Mouse (Mus musculus): Measurements from ENCODE around the gene Dbnl. TPM values are rescaled to one million over a fixed set of nuclear protein-coding genes. Genes with fewer than 3 reads are reported as not detected.

Dbnl gene
- polyA plus RNA-seq (2012; rRNA removed) = 49.6 and 52.5 TPM in 2 replicates

DNA sequence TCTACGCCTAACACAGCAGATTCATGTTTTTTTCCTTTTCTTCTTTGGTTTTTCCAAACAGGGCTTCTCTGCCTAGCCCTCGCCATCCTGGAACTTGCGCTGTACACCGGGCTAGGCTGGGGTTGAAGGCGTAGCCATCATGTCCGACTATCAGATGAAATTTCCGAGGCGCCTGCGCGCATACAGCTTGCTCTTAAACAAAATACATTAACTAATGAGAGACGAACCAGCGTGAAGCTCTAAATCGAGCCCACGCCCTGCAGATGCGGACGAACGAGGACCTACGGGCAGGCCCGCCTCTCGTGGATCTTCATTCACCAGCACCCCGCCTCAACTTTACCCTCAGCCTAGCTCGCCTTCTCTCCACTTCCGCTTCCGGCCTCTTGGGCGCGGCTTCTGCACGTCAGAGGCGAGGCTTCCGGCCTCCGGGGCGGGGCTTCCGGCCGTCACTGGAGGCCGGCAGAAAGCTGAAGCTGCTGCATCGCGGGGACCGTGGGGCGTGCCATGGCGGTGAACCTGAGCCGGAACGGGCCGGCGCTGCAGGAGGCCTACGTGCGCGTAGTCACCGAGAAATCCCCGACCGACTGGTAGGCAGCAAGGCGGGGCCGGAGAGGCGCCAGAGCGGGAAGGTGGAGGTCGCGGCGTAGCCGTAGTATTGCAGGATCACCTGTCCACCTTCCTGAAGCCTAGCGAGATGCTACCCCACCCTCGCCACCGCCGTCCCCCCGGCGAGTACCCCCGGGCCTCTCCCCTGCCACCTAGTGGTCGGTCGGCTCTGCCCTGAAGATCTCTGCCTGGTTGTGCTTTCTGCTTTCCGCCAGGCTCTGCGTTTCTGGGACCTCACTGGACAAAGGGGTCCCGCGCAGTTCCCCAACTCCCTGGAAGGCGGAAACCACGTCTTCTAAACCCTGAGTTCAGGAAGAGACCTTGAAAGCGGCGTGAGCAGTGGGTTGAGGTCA, at the start of gene Dbnl:
Gene Dbnl (plus strand): TSS at position 433 of the 959 bp plus-strand sequence.
- no peaks in the 10 kb centered on the region for H3K36me3 ChIP-seq (ENCODE audit: control insufficient read depth, insufficient read depth, low read length)
- peak; percentile 98 for DNase-seq
- WGBS = under 1% methylated on average over 74 of the region's 74 CpGs
- TF ChIP-seq POLR2A (IDR thresholded peaks at IDR 0.05; ENCODE audit: low read depth, low read length) (peak; percentile 88), CTCF (conservative IDR thresholded peaks at IDR 0.05; ENCODE audit: insufficient read depth, insufficient read length, low read depth, low read length) (peak; percentile 61)
- H3K4me3 ChIP-seq (ENCODE audit: insufficient read depth, low read depth, low read length) = peak within 1 kb of the TSS; percentile 82
- no peaks in the 10 kb centered on the region for H3K27me3 ChIP-seq (replicated peaks; ENCODE audit: control insufficient read depth, insufficient read depth, low read length)
- H3K4me1 ChIP-seq (ENCODE audit: control insufficient read depth, insufficient read depth, low read length) = peaks cover 5% of the 10 kb centered on the region
- H3K27ac ChIP-seq (ENCODE audit: insufficient read depth, low read depth, low read length) = peak within 1 kb of the TSS; percentile 79

DNA sequence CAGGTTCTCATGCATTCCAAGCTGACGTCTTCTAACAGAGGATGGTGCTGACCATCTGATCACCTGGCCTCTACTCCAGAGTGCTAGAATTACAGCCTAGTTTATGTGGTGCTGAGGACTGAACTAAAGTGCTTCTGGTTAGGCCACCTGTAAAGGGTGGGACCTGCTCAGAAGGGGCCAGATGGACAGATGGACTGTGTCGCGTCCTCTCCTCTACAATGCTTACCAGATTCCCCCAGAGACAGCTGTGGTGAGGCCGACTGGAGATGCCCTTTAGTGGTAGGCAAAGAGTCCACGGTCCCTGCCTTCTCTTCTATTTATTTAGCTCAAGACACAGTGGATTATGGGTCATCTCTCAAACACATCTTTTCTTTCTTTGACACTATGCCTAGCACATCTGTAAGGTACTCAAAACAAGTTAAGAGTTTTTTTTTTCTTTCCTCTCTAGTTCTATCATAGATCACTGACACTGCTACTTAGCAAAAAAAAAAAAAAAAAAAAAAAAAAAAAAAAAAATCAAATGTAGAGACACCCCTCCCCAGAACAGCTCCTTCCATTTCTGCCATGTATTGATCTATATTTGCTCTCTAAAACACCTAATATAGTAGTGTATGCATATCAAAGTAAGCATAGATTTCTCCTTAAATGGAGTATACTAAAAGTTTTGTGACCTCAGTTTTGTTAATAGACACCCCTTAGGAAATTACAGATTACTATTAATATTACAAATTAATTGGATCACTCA, 49.2 kb upstream of the Dbnl start:
- H3K4me3 ChIP-seq (ENCODE audit: insufficient read depth, low read depth, low read length) = no peak overlapping the region
- WGBS = 50% methylated on average over 5 of the region's 5 CpGs
- TF ChIP-seq POLR2A (IDR thresholded peaks at IDR 0.05; ENCODE audit: low read depth, low read length) = no peak
- no peak for TF ChIP-seq CTCF (conservative IDR thresholded peaks at IDR 0.05; ENCODE audit: insufficient read depth, insufficient read length, low read depth, low read length)
- DNase-seq = no peak
- H3K36me3 ChIP-seq (ENCODE audit: control insufficient read depth, insufficient read depth, low read length) = no peaks in the 10 kb centered on the region
- H3K27me3 ChIP-seq (replicated peaks; ENCODE audit: control insufficient read depth, insufficient read depth, low read length) = no peaks in the 10 kb centered on the region
- H3K4me1 ChIP-seq (ENCODE audit: control insufficient read depth, insufficient read depth, low read length) = peaks cover 17% of the 10 kb centered on the region
- H3K27ac ChIP-seq (ENCODE audit: insufficient read depth, low read depth, low read length) = no peak overlapping the region; the same call in 1 of the 2 replicates

DNA sequence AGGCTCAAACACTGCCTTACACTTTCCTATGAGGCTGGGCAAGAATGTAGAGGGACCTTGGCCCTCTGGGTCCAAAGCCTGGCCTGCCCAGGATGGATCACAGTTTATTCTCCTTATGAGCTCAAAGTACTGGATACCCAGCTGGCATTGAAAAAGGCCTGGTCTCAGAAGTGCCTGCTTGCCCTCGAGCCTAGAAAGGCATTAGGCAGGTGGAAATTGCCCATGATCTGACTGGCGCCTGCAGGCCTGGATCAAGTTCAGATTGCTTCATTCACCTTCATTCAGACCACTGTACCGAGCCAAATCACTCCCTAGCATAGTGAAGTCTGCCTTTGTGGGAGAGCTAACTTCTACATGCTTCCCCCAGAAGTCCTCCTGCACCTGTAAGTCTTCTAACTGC, 48.4 kb upstream of the Dbnl start:
- peak overlapping the region; percentile 85 for H3K27ac ChIP-seq (ENCODE audit: insufficient read depth, low read depth, low read length)
- H3K4me1 ChIP-seq (ENCODE audit: control insufficient read depth, insufficient read depth, low read length) = peaks cover 9% of the 10 kb centered on the region
- H3K4me3 ChIP-seq (ENCODE audit: insufficient read depth, low read depth, low read length) = peak overlapping the region; percentile 34
- H3K27me3 ChIP-seq (replicated peaks; ENCODE audit: control insufficient read depth, insufficient read depth, low read length) = no peaks in the 10 kb centered on the region
- no peaks in the 10 kb centered on the region for H3K36me3 ChIP-seq (ENCODE audit: control insufficient read depth, insufficient read depth, low read length)
- DNase-seq = peak; percentile 89
- TF ChIP-seq POLR2A (IDR thresholded peaks at IDR 0.05; ENCODE audit: low read depth, low read length) (no peak), CTCF (conservative IDR thresholded peaks at IDR 0.05; ENCODE audit: insufficient read depth, insufficient read length, low read depth, low read length) (no peak)
- 30% methylated on average over 3 of the region's 3 CpGs for WGBS

DNA sequence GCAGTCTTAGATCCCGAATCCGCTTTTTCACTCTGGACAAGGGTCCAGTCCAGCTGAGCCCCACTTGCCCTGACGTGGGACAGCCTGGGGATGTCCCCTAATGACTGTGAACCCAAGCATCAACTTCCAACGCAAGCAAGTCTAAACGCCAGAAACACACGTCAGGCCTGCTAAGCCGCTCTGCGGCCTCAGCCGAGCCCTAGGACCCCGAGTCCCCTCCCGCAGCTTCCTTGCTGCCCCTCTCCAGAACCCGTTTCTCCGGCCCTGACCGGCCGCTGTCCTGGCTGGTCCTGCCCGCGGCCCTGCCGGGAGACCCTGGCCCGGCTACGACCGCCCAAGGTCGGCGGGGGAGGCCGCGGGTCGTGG, 47.7 kb upstream of the Dbnl start:
- H3K36me3 ChIP-seq (ENCODE audit: control insufficient read depth, insufficient read depth, low read length) = no peaks in the 10 kb centered on the region
- H3K27me3 ChIP-seq (replicated peaks; ENCODE audit: control insufficient read depth, insufficient read depth, low read length) = no peaks in the 10 kb centered on the region
- under 1% methylated on average over 26 of the region's 26 CpGs for WGBS
- no peak for TF ChIP-seq POLR2A (IDR thresholded peaks at IDR 0.05; ENCODE audit: low read depth, low read length)
- no peak for TF ChIP-seq CTCF (conservative IDR thresholded peaks at IDR 0.05; ENCODE audit: insufficient read depth, insufficient read length, low read depth, low read length)
- no peak for DNase-seq
- H3K27ac ChIP-seq (ENCODE audit: insufficient read depth, low read depth, low read length) = peak overlapping the region; percentile 32
- H3K4me3 ChIP-seq (ENCODE audit: insufficient read depth, low read depth, low read length) = peak overlapping the region; percentile 54
- peaks cover 7% of the 10 kb centered on the region for H3K4me1 ChIP-seq (ENCODE audit: control insufficient read depth, insufficient read depth, low read length)

DNA sequence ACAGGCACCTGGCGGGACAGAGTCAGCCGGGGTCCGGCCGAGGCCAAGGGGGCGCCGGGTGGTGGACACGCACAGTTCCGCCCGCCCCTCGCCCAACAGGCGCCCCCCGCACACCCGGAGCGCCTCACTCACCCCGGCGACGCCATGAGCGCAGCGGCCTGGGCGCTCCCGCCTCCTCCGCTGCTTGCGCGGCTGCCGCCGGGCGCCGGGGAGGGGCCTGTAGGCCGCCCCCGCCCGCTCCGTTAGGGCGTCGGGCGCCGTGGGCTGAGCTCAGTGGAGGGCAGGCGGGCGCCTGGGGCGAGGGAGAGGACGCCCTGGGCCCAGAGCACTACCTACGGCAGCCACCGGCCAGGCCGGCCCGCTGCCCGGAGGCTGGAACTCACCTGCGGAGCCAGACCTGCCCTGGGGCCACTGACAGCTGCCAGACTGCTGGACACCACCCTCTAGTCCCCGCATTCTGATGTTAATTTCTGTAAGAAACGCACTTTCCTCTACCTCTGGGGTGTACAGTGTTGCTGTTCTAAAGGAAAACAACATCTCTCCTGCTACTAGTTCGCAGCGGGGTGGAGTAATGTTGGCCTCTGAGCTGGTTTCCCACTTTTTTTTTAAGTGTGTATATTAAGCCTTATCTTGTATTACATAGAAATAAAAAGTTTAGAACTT, 47.2 kb upstream of the Dbnl start:
- Histone ChIP-seq H3K27ac (ENCODE audit: insufficient read depth, low read depth, low read length) (peak overlapping the region; percentile 94), H3K27me3 (replicated peaks; ENCODE audit: control insufficient read depth, insufficient read depth, low read length) (no peaks in the 10 kb centered on the region), H3K4me1 (ENCODE audit: control insufficient read depth, insufficient read depth, low read length) (peaks cover 7% of the 10 kb centered on the region), H3K4me3 (ENCODE audit: insufficient read depth, low read depth, low read length) (peak overlapping the region; percentile 54), H3K36me3 (ENCODE audit: control insufficient read depth, insufficient read depth, low read length) (no peaks in the 10 kb centered on the region)
- WGBS = under 1% methylated on average over 45 of the region's 50 CpGs
- TF ChIP-seq POLR2A (IDR thresholded peaks at IDR 0.05; ENCODE audit: low read depth, low read length) = no peak
- TF ChIP-seq CTCF (conservative IDR thresholded peaks at IDR 0.05; ENCODE audit: insufficient read depth, insufficient read length, low read depth, low read length) = no peak
- DNase-seq = peak; percentile 89

DNA sequence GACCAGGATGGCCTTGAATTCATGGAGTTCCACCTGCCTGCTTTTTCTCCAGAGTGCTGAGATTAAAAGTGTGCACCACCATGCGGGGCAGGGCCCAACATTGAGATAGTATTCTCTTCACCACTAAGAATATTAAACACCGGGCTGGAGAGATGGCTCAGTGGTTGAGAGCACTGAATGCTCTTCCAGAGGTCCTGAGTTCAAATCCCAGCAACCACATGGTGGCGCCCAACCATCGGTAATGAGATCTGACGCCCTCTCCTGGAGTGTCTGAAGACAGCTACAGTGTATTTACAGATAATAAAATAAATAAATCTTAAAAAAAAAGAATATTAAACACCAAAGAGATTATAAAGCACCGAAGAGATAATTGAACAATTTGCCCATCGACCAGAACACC, 46.2 kb upstream of the Dbnl start:
- peak; percentile 37 for TF ChIP-seq CTCF (conservative IDR thresholded peaks at IDR 0.05; ENCODE audit: insufficient read depth, insufficient read length, low read depth, low read length)
- no peak for TF ChIP-seq POLR2A (IDR thresholded peaks at IDR 0.05; ENCODE audit: low read depth, low read length)
- H3K27me3 ChIP-seq (replicated peaks; ENCODE audit: control insufficient read depth, insufficient read depth, low read length) = no peaks in the 10 kb centered on the region
- no peaks in the 10 kb centered on the region for H3K36me3 ChIP-seq (ENCODE audit: control insufficient read depth, insufficient read depth, low read length)
- DNase-seq = no peak
- 76% methylated on average over 7 of the region's 7 CpGs for WGBS
- H3K4me1 ChIP-seq (ENCODE audit: control insufficient read depth, insufficient read depth, low read length) = peaks cover 7% of the 10 kb centered on the region
- no peak overlapping the region for H3K27ac ChIP-seq (ENCODE audit: insufficient read depth, low read depth, low read length)
- no peak overlapping the region for H3K4me3 ChIP-seq (ENCODE audit: insufficient read depth, low read depth, low read length)

Measured in kidney, adult 2 months (tissue).